Mouse (Mus musculus): ENCODE data around the gene Rpe. TPM values are rescaled to one million over a fixed set of nuclear protein-coding genes. Genes with fewer than 3 reads are reported as not detected.

The Rpe gene
- polyA plus RNA-seq, 1 experiment, result 31.8 TPM

GRCm38 (mm10) chr1:66768764-66769163, 68.1 kb downstream of the Rpe start:
- TF ChIP-seq POLR2A (IDR thresholded peaks at IDR 0.05; ENCODE audit: borderline replicate concordance, low read depth, low read length), result no peak
- no peak for TF ChIP-seq CTCF (IDR thresholded peaks at IDR 0.05; ENCODE audit: low read depth, low read length)
- Histone ChIP-seq H3K4me3 (ENCODE audit: insufficient read depth, low read length) (no peak overlapping the region), H3K27ac (ENCODE audit: insufficient read depth, low read depth, low read length) (no peak overlapping the region), H3K4me1 (ENCODE audit: control insufficient read depth, insufficient read depth, low read length) (no peaks in the 10 kb centered on the region)

Other genes starting within 250 kb of the Rpe start
- not detected in 2 replicates for gene Unc80, start 232.5 kb upstream of the Rpe start, polyA plus RNA-seq (2012; ENCODE audit: insufficient read depth, insufficient read length, missing spikeins)
- 14.5 and 15.5 TPM in 2 replicates for gene Kansl1l, start 116.7 kb downstream of the Rpe start, polyA plus RNA-seq (2012; ENCODE audit: insufficient read depth, insufficient read length, missing spikeins)
- gene Acadl, start 162.4 kb downstream of the Rpe start, polyA plus RNA-seq (2012; ENCODE audit: insufficient read depth, insufficient read length, missing spikeins), result 55.7 and 58.6 TPM in 2 replicates
- gene Myl1, start 244.6 kb downstream of the Rpe start, polyA plus RNA-seq (2012; ENCODE audit: insufficient read depth, insufficient read length, missing spikeins), result not detected in 2 replicates

Data from bone marrow macrophage, adult 2 months (primary cell).